Mouse (Mus musculus) forebrain, embryonic 14.5 days (tissue): ENCODE measurements around the gene Napsa. TPM values are rescaled to one million over a fixed set of nuclear protein-coding genes. Genes with fewer than 3 reads are reported as not detected.

Experiments
- ATAC-seq: fragments of 200-750 bp; cut with Nextera tagmentation; 2 replicates; pipeline ENCODE4 v1.8.0; 2017; ENCODE audit warnings: mild to moderate bottlenecking, moderate library complexity
- DNase-seq: peaks from one replicate; pipeline ENCODE4 v3.0.0-alpha.2; 2015; ENCODE audit warnings: low spot score
- H3K27ac ChIP-seq: fragments of 300-500 bp; sonication (generic); 2 replicates; pipeline ENCODE4 v1.5.1; 2014; ENCODE audit warnings: low read depth, mild to moderate bottlenecking, control low read depth, low read length, moderate library complexity
- H3K27me3 ChIP-seq: fragments of 300-500 bp; sonication (generic); replicated peaks from 2 replicates; pipeline ENCODE4 v1.6.1; 2014; ENCODE audit warnings: low read length, control low read depth, mixed read lengths; ENCODE audit not compliant: control insufficient read depth, insufficient read depth
- H3K36me3 ChIP-seq: fragments of 300-500 bp; sonication (generic); 2 replicates; pipeline ENCODE4 v1.6.1; 2014; ENCODE audit warnings: low read length, control low read depth; ENCODE audit not compliant: control insufficient read depth, insufficient read depth
- H3K4me1 ChIP-seq: fragments of 300-500 bp; sonication (generic); 2 replicates; pipeline ENCODE4 v1.6.1; 2014; ENCODE audit warnings: antibody characterized with exemption, low read length, control low read depth; ENCODE audit not compliant: control insufficient read depth, insufficient read depth
- H3K4me2 ChIP-seq: fragments of 300-500 bp; sonication (generic); 2 replicates; pipeline ENCODE4 v1.6.1; 2014; ENCODE audit warnings: mild to moderate bottlenecking, control low read depth, low read length
- H3K4me3 ChIP-seq: fragments of 300-500 bp; sonication (generic); 2 replicates; pipeline ENCODE4 v1.5.1; 2014; ENCODE audit warnings: low read depth, low read length, control low read depth
- H3K9ac ChIP-seq: fragments of 300-500 bp; sonication (generic); 2 replicates; pipeline ENCODE4 v1.6.1; 2014; ENCODE audit warnings: mild to moderate bottlenecking, low read length, control low read depth, moderate library complexity
- H3K9me3 ChIP-seq: fragments of 300-500 bp; sonication (generic); replicated peaks from 2 replicates; pipeline ENCODE4 v1.6.1; 2016; ENCODE audit warnings: low read length, control low read depth, mixed read lengths; ENCODE audit not compliant: control insufficient read depth
- WGBS: fragments of 180-500 bp; shearing (Covaris S2); extraction: QIAGEN DNeasy Blood & Tissue Kit; methylation state at CpG from one replicate; pipeline ENCODE4 v1.1.7; 2014; 5-methylcytosine and 5-hydroxymethylcytosine counted together
- polyA plus RNA-seq: library from polyadenylated mRNA; unstranded; fragments of >200 nt; fragmentation: Nextera tagmentation; extraction: Ambion mirVana; gene quantifications from 2 replicates; pipeline ENCODE4 v1.2.1, GENCODE M21; 2014

Napsa gene
- polyA plus RNA-seq, 1 experiment from 2014 or later: 0.74 TPM

DNA sequence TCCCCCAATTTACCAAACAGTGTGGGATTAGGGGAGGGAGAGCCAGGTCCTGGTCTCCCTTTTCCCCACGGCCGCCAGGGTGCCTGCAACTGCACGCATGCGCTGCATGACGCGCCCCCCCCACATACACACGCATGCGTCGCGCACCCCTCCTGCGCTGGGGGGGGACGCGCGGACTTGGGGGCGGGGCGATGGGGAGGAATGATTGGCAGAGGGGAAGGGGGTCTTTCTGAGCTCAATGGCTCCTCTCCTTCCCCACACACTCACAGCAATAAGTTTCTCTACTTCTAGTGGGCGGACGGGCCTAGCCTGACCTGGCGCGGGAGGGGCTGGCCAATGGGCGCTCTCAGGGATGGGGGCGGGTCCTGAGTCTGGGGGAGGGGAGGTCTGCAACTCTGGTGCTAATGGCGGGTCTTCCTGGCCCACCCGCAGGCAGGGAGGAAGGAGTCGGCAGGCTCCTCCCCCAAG is 32.0 kb downstream of the Napsa start:
- no peaks in the 10 kb centered on the region for H3K36me3 ChIP-seq
- peak overlapping the region; percentile 32; the same call in 1 of the 2 replicates for H3K9ac ChIP-seq
- ATAC-seq (peak; percentile 63), DNase-seq (peak; percentile 59)
- no peaks in the 10 kb centered on the region for H3K9me3 ChIP-seq
- peak overlapping the region; percentile 45 for H3K4me2 ChIP-seq
- peaks cover 4% of the 10 kb centered on the region; the same call in 1 of the 2 replicates for H3K4me1 ChIP-seq
- peaks cover 36% of the 10 kb centered on the region for H3K27me3 ChIP-seq
- no peak overlapping the region for H3K27ac ChIP-seq
- H3K4me3 ChIP-seq: peak overlapping the region; percentile 21
- WGBS: 2% methylated on average over 25 of the region's 25 CpGs

- peak; percentile 15; the same call in 1 of the 2 replicates for ATAC-seq
- Histone ChIP-seq H3K36me3 (no peaks in the 10 kb centered on the region), H3K27me3 (peaks cover 36% of the 10 kb centered on the region), H3K4me1 (peaks cover 4% of the 10 kb centered on the region; the same call in 1 of the 2 replicates), H3K4me2 (peak overlapping the region; percentile 45), H3K27ac (no peak overlapping the region), H3K4me3 (0 out of 2 replicates have a peak overlapping the region, but pooled peaks have one; percentile 21), H3K9me3 (no peaks in the 10 kb centered on the region), H3K9ac (no peak overlapping the region)
- WGBS: 0% methylated on average over 8 of the region's 8 CpGs
- no peak for DNase-seq
Measured at GRCm38 (mm10) chr7:44604619-44605018, 32.4 kb downstream of the Napsa start.

GRCm38 (mm10) chr7:44605436-44605835 is 33.3 kb downstream of the Napsa start:
- H3K4me3 ChIP-seq: no peak overlapping the region
- no peak overlapping the region for H3K4me2 ChIP-seq
- 31% methylated on average over 7 of the region's 7 CpGs for WGBS
- peaks cover 36% of the 10 kb centered on the region for H3K27me3 ChIP-seq
- H3K9me3 ChIP-seq: no peaks in the 10 kb centered on the region
- no peak overlapping the region for H3K9ac ChIP-seq
- DNase-seq (no peak), ATAC-seq (no peak)
- H3K36me3 ChIP-seq: no peaks in the 10 kb centered on the region
- peaks cover 4% of the 10 kb centered on the region; the same call in 1 of the 2 replicates for H3K4me1 ChIP-seq
- H3K27ac ChIP-seq: no peak overlapping the region

- H3K4me3 ChIP-seq: no peak overlapping the region
- no peaks in the 10 kb centered on the region for H3K9me3 ChIP-seq
- no peak overlapping the region for H3K4me2 ChIP-seq
- WGBS: 7% methylated on average over 29 of the region's 29 CpGs
- no peak overlapping the region for H3K9ac ChIP-seq
- peaks cover 29% of the 10 kb centered on the region for H3K27me3 ChIP-seq
- no peak for DNase-seq
- ATAC-seq: no peak
- no peaks in the 10 kb centered on the region for H3K36me3 ChIP-seq
- peaks cover 4% of the 10 kb centered on the region; the same call in 1 of the 2 replicates for H3K4me1 ChIP-seq
- no peak overlapping the region for H3K27ac ChIP-seq
Measured at GRCm38 (mm10) chr7:44606171-44606901, 34.2 kb downstream of the Napsa start.

GRCm38 (mm10) chr7:44612192-44612591 is 40.0 kb downstream of the Napsa start:
- Histone ChIP-seq H3K4me2 (no peak overlapping the region), H3K27ac (no peak overlapping the region), H3K4me1 (no peaks in the 10 kb centered on the region), H3K9me3 (no peaks in the 10 kb centered on the region), H3K27me3 (peaks cover 7% of the 10 kb centered on the region), H3K9ac (no peak overlapping the region), H3K4me3 (no peak overlapping the region), H3K36me3 (no peaks in the 10 kb centered on the region)
- WGBS: 65% methylated on average over 7 of the region's 7 CpGs
- ATAC-seq: no peak
- DNase-seq: no peak

DNA sequence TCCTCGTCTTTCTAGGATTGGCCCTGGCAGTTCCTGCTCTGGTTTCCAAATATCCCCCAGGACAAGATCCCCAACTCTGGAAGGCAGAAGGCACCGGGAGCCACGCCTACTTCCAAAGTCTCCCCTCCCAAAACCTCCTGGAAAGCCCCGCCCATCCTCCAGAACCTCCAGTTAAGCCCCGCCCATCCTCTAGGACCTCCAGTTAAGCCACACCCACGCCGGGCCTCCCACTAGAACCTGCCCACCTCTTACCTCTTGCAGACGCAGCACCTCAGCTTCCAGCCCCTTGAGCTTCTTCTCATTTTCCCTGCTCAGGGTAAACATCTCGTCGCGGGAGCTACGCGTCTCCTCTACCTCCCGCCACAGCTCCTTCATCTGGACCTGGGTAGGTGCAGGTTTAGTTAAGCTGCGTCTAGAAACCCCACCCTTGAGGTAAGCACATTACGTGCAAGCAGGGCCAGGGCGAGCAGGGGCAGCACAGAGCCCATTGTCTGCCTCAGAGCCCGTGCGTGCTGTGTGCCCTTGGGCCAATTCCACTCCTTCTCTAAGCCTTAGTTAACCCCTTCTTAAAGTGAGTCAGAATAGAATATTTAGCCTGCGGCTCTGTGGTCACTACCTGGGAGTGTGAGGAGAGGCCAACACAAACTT is 42.0 kb downstream of the Napsa start:
- no peak for DNase-seq
- H3K4me2 ChIP-seq: no peak overlapping the region; the same call in 1 of the 2 replicates

GRCm38 (mm10) chr7:44615309-44615708 is 43.1 kb downstream of the Napsa start:
- Histone ChIP-seq H3K36me3 (no peaks in the 10 kb centered on the region), H3K4me3 (no peak overlapping the region), H3K9me3 (0 out of 2 replicates have a peak, but pooled peaks cover 3% of the 10 kb centered on the region), H3K4me2 (no peak overlapping the region), H3K27ac (no peak overlapping the region), H3K9ac (no peak overlapping the region), H3K27me3 (peaks cover 5% of the 10 kb centered on the region; the same call in 1 of the 2 replicates), H3K4me1 (no peaks in the 10 kb centered on the region)
- DNase-seq (no peak), ATAC-seq (no peak)
- WGBS: 16% methylated on average over 10 of the region's 10 CpGs

More for the DNA sequence above, 42.0 kb downstream of the Napsa start:
- no peaks in the 10 kb centered on the region for H3K9me3 ChIP-seq
- WGBS: 3% methylated on average over 20 of the region's 20 CpGs
- no peak overlapping the region for H3K27ac ChIP-seq
- H3K4me3 ChIP-seq: no peak overlapping the region
- H3K4me1 ChIP-seq: no peaks in the 10 kb centered on the region
- no peaks in the 10 kb centered on the region for H3K36me3 ChIP-seq
- ATAC-seq: no peak
- peaks cover 5% of the 10 kb centered on the region; the same call in 1 of the 2 replicates for H3K27me3 ChIP-seq
- no peak overlapping the region for H3K9ac ChIP-seq

GRCm38 (mm10) chr7:44615987-44616386 is 43.8 kb downstream of the Napsa start:
- Histone ChIP-seq H3K4me2 (no peak overlapping the region), H3K27ac (no peak overlapping the region), H3K9me3 (0 out of 2 replicates have a peak, but pooled peaks cover 3% of the 10 kb centered on the region), H3K4me1 (no peaks in the 10 kb centered on the region), H3K9ac (no peak overlapping the region), H3K27me3 (peaks cover 5% of the 10 kb centered on the region; the same call in 1 of the 2 replicates), H3K36me3 (no peaks in the 10 kb centered on the region), H3K4me3 (no peak overlapping the region)
- ATAC-seq (no peak), DNase-seq (no peak)
- 87% methylated on average over 14 of the region's 14 CpGs for WGBS
